Mouse (Mus musculus): ENCODE data around the gene Afap1. TPM values are rescaled to one million over a fixed set of nuclear protein-coding genes. Genes with fewer than 3 reads are reported as not detected.

Gene Afap1
- polyA plus RNA-seq, 1 experiment from 2014 or later = 18.4 TPM

DNA sequence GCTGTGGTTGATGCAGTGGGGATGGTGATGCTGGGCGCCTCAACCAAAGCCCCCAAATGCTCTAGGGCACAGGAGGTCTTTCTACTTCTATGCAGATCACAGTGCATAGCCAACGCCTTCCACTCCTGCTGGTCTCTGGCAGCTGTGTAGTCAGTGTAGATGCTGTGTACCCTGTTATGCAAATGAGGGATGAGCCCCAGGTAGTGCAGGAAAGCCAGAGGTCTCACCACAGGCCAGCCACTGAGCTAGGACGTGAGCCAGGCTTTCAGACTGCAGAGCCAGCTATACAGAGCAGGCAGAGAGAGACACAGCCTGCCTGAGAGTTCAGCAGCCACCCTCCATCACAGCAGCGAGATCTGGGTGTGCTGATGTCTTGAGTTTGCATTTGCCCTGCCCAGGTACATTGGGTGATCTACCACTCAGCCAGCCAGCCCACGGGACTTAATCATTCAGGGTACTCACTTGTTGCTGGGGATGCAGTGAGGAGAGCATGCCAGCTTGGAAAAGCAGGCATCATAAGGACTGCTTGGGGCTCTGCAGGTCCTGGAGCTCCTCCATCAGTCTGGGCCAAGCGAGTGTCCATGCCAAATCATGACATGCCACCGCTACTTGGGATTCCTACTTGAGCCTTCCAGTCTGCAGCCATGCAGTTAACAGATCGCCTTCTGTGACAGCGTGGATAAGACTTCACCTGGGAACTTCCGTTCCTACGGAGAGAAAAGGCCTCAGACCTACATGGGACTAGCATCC is 97.0 kb downstream of the Afap1 start:
- H3K9ac ChIP-seq = no peak overlapping the region
- no peak overlapping the region for H3K4me2 ChIP-seq (replicated peaks)
- no peak overlapping the region for H3K27ac ChIP-seq
- 82% methylated on average over 11 of the region's 11 CpGs for WGBS
- H3K36me3 ChIP-seq = peaks cover 16% of the 10 kb centered on the region
- ATAC-seq = no peak
- no peaks in the 10 kb centered on the region for H3K27me3 ChIP-seq (replicated peaks)
- no peak overlapping the region for H3K4me3 ChIP-seq (replicated peaks)
- no peaks in the 10 kb centered on the region for H3K4me1 ChIP-seq (replicated peaks)
- H3K9me3 ChIP-seq = no peaks in the 10 kb centered on the region

DNA sequence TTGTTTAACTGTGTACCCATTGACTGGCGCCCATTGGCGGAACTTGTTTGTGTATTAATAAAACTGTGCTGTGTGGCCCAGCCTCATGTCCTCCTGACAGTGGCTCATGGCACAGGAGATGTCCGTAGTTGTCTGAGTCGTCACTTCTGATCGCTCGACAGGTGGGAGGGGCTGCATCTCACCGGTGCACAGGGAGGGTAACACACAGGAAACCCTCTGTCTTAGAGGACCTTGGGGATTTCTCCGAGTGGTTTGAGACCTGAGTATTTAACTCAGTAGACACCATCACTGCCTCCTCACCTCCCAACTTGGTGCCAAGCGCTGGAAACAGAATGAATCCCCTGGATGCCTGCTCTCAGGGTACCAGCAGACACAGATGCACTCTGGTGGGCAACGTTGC is 110.7 kb downstream of the Afap1 start:
- no peak overlapping the region for H3K27ac ChIP-seq
- H3K9ac ChIP-seq = no peak overlapping the region
- no peak overlapping the region for H3K4me2 ChIP-seq (replicated peaks)
- whole genome bisulfite sequencing = 80% methylated on average over 10 of the region's 10 CpGs
- H3K4me1 ChIP-seq (replicated peaks) = no peaks in the 10 kb centered on the region
- H3K36me3 ChIP-seq = no peaks in the 10 kb centered on the region
- H3K9me3 ChIP-seq = no peaks in the 10 kb centered on the region
- H3K4me3 ChIP-seq (replicated peaks) = no peak overlapping the region
- ATAC-seq = no peak
- no peaks in the 10 kb centered on the region for H3K27me3 ChIP-seq (replicated peaks)

DNA sequence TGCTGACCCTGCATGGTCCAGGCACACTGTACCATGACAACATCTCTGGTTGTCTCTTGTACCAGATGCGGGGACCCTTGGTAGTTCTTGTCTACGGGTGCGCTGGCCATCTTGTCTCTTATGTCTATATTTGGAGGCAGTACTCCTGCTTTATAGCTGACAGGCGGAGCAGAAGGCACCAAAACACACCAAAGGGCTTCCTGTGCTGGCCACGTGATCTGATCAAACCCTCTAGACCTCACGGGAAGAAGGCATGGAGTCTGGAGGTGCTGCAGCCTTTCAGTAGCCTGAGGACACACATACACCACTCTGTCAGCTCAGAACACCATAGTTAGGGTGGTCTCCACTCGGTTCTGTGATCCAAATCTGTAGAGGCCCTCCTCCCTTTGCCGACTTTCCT is 113.0 kb downstream of the Afap1 start:
- no peaks in the 10 kb centered on the region for H3K4me1 ChIP-seq (replicated peaks)
- H3K9me3 ChIP-seq = no peaks in the 10 kb centered on the region
- no peaks in the 10 kb centered on the region for H3K36me3 ChIP-seq
- no peaks in the 10 kb centered on the region for H3K27me3 ChIP-seq (replicated peaks)
- H3K27ac ChIP-seq = no peak overlapping the region
- WGBS = 67% methylated on average over 8 of the region's 8 CpGs
- no peak overlapping the region for H3K4me3 ChIP-seq (replicated peaks)
- ATAC-seq = no peak
- no peak overlapping the region for H3K4me2 ChIP-seq (replicated peaks)
- H3K9ac ChIP-seq = no peak overlapping the region

DNA sequence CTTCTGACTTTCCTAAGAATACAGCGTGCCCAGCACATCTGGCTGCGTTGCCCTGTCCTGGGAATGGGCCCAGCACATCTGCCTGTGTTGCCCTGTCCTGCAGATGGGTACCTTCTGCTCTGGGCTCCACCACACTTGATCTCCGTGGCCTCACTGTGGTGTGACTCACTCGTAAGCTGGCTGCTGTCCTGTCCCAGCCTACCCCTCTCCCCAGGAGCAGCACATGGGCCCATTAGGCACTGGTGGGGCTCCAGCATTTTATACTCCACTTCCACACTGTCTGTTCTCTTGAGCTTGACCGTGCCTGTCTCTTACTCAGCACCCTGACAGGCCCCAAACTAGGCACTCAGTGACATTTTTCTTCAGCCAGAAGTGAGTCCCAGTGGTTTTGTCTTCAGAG is 113.5 kb downstream of the Afap1 start:
- 75% methylated on average over 5 of the region's 5 CpGs for WGBS
- no peak overlapping the region for H3K9ac ChIP-seq
- H3K27me3 ChIP-seq (replicated peaks) = no peaks in the 10 kb centered on the region
- ATAC-seq = no peak
- no peak overlapping the region for H3K4me3 ChIP-seq (replicated peaks)
- H3K4me1 ChIP-seq (replicated peaks) = no peaks in the 10 kb centered on the region
- H3K36me3 ChIP-seq = no peaks in the 10 kb centered on the region
- H3K4me2 ChIP-seq (replicated peaks) = no peak overlapping the region
- H3K27ac ChIP-seq = no peak overlapping the region
- H3K9me3 ChIP-seq = no peaks in the 10 kb centered on the region

DNA sequence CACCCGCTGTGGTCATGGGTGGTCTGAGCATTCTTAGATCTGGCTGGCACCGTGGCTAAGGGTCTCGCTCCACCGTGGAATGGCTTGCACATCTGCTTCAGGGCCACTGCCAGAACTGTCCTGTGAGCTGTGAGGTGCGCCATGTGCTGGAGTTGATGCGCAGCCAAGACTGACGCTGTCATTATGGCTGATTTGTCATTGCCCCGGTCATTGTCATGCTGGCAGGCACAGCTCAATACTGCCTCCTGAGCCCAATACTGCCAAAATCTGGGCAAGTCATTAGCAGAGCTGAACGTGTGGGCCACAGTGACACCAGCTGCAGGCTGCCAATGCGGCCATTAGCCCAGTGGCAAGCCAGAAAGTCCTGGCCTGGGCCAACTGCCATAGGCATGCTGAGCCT is 114.5 kb downstream of the Afap1 start:
- no peak overlapping the region for H3K4me3 ChIP-seq (replicated peaks)
- no peaks in the 10 kb centered on the region for H3K9me3 ChIP-seq
- no peak overlapping the region for H3K4me2 ChIP-seq (replicated peaks)
- no peak for ATAC-seq
- H3K36me3 ChIP-seq = no peaks in the 10 kb centered on the region
- no peaks in the 10 kb centered on the region for H3K27me3 ChIP-seq (replicated peaks)
- WGBS = 81% methylated on average over 10 of the region's 10 CpGs
- no peak overlapping the region for H3K27ac ChIP-seq
- H3K4me1 ChIP-seq (replicated peaks) = no peaks in the 10 kb centered on the region
- H3K9ac ChIP-seq = no peak overlapping the region

DNA sequence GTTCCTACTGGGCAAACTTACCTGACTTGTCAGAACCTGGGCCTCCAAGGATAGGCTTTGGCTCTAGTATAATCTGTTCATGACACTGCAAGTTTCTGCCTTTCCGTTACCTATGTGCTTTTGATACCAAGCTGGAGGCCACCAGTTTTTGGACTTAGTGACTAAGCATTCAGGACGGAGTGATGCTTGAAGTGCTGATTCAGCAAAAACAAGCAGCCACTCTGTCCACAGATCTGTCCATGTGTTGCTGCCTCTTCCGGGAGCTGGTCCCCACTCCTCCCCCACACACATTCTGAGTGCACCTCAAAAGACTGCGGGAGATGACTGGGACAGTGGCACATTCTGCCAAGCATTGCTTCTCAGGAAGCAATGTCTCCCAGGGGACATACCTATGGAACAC is 116.3 kb downstream of the Afap1 start:
- no peaks in the 10 kb centered on the region for H3K36me3 ChIP-seq
- no peak overlapping the region for H3K4me3 ChIP-seq (replicated peaks)
- ATAC-seq = no peak
- H3K9me3 ChIP-seq = no peaks in the 10 kb centered on the region
- 84% methylated on average over 4 of the region's 4 CpGs for WGBS
- no peak overlapping the region for H3K4me2 ChIP-seq (replicated peaks)
- no peaks in the 10 kb centered on the region for H3K27me3 ChIP-seq (replicated peaks)
- H3K4me1 ChIP-seq (replicated peaks) = no peaks in the 10 kb centered on the region
- no peak overlapping the region for H3K9ac ChIP-seq
- no peak overlapping the region for H3K27ac ChIP-seq

DNA sequence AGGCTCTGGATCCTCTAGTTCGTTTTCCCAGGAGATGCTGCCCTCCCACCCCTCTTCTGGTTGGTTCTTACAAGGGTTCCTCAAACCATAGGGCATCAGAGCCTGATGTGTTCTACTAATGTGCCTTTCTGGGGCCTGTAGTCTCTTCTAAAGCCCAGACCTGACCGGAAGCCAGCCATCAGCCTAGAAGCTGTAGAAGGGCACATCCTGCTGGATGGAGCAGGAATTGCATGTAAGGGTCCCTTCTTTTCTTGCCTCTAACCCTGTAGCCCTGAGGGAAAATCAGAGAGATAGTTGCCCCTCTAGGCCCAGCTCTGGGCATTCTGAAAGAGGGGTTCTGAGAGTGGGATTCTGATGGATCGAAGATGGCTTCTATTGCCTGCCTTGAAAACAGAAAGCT is 125.2 kb downstream of the Afap1 start:
- Histone ChIP-seq H3K4me2 (replicated peaks) (no peak overlapping the region), H3K27ac (no peak overlapping the region), H3K4me1 (replicated peaks) (no peaks in the 10 kb centered on the region), H3K9ac (no peak overlapping the region), H3K27me3 (replicated peaks) (no peaks in the 10 kb centered on the region), H3K4me3 (replicated peaks) (no peak overlapping the region), H3K9me3 (no peaks in the 10 kb centered on the region), H3K36me3 (peaks cover 6% of the 10 kb centered on the region; the same call in 1 of the 2 replicates)
- no peak for ATAC-seq
- 78% methylated on average over 3 of the region's 3 CpGs for WGBS

DNA sequence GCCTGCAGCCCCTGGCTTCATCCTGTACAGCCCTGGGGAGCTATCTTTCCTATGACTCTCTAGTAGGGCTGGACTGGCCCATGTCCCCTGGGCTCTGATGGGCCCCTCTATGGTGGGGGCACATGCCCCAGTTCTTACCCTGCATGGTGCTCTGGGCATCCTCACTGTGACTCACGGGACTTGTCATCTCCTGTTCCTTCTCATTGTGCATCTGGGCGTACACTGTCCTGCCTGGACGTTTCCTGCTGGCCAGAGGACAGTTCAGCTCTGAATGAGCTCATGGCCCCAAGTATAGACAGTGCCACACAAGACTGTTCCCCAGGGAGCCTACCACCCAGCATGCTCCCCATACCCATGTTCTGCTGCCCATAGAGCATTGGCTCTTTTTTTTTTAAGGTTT is 128.0 kb downstream of the Afap1 start:
- Histone ChIP-seq H3K4me3 (replicated peaks) (no peak overlapping the region), H3K27me3 (replicated peaks) (no peaks in the 10 kb centered on the region), H3K36me3 (peaks cover 6% of the 10 kb centered on the region; the same call in 1 of the 2 replicates), H3K4me1 (replicated peaks) (no peaks in the 10 kb centered on the region), H3K9me3 (no peaks in the 10 kb centered on the region), H3K27ac (no peak overlapping the region), H3K4me2 (replicated peaks) (no peak overlapping the region), H3K9ac (no peak overlapping the region)
- ATAC-seq = no peak
- WGBS = 80% methylated on average over 3 of the region's 3 CpGs

DNA sequence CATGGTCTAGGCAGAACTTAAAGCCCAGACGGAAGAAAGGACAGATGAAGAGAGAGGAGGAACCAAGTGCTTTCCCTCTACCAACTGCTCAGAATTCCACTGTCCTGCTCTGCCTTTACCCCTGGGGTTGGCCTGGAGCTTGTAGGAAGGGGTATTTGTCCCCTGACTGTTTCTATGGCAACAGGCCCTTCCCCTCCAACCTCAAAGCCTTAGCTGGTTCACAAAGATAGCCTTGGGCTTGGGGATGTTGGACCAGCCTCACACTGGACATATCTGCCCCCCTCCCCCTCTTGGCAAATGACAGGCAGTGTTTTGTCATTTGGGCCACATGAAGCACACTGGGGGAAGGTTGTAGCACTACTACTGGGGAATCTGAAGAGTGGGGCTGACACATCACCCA is 129.2 kb downstream of the Afap1 start:
- Histone ChIP-seq H3K4me1 (replicated peaks) (no peaks in the 10 kb centered on the region), H3K27me3 (replicated peaks) (no peaks in the 10 kb centered on the region), H3K9me3 (no peaks in the 10 kb centered on the region), H3K9ac (no peak overlapping the region), H3K4me2 (replicated peaks) (no peak overlapping the region), H3K27ac (no peak overlapping the region), H3K36me3 (peaks cover 6% of the 10 kb centered on the region; the same call in 1 of the 2 replicates), H3K4me3 (replicated peaks) (no peak overlapping the region)
- ATAC-seq = no peak
- 91% methylated on average over 1 of the region's 1 CpGs for WGBS

DNA sequence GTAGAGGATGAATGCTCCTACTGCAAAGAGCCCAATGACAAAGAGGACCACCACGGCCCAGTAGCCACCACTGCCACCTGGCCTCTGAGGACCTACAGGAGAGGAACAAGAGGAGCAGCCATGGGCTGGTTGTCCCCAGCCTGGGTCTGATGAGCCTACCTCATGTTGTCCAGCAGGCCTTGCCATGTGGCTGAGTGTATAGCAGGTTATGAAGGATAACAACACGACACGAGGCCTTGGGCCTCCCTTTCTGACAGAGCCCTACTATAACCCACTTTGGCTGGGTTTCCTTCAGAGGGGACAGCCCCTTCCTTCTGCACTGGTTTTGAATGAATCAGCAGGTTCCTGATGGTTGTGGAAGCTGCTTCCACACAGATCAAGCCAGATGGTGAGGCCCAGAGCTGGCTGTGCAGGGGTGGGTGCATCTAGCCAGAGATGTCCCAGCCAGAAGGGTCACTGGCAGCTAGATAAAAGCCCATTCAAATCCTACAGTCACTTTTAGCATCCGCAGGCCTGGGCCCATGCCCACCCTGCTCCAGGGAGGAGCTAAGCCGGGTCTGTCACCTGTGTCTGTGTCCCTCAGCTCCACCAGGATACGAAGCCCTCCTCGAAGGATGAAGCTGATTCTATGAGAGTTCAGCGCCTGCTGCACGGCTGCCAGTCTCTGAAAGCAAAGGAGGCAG is 131.0 kb downstream of the Afap1 start:
- no peak overlapping the region for H3K4me2 ChIP-seq (replicated peaks)
- 90% methylated on average over 9 of the region's 9 CpGs for WGBS
- no peak overlapping the region for H3K9ac ChIP-seq
- no peaks in the 10 kb centered on the region for H3K27me3 ChIP-seq (replicated peaks)
- H3K27ac ChIP-seq = no peak overlapping the region
- H3K36me3 ChIP-seq = no peaks in the 10 kb centered on the region
- ATAC-seq = no peak
- H3K9me3 ChIP-seq = no peaks in the 10 kb centered on the region
- no peaks in the 10 kb centered on the region for H3K4me1 ChIP-seq (replicated peaks)
- H3K4me3 ChIP-seq (replicated peaks) = no peak overlapping the region

DNA sequence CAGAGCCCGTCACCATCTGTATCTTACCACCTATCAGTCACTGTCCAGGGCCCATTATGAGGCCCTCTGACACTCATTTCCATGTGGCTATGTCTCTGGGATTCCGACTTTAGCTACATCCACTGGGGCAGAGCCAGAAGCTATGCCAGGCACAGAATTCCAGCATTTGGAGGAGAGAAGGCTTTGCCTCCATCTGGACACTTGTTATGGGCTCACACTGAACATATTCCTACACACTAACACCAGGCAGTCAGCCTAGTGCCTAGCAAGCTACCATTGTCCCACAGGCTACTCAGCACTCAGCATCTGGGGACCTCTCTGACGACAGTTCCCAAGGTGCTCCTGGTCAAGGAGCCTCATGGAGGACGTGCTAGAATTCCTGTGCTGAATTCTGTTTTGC is 132.0 kb downstream of the Afap1 start:
- Histone ChIP-seq H3K27me3 (replicated peaks) (no peaks in the 10 kb centered on the region), H3K9me3 (no peaks in the 10 kb centered on the region), H3K9ac (no peak overlapping the region), H3K4me3 (replicated peaks) (no peak overlapping the region), H3K4me1 (replicated peaks) (no peaks in the 10 kb centered on the region), H3K4me2 (replicated peaks) (no peak overlapping the region), H3K36me3 (no peaks in the 10 kb centered on the region), H3K27ac (no peak overlapping the region)
- ATAC-seq = no peak
- WGBS = 83% methylated on average over 4 of the region's 4 CpGs

DNA sequence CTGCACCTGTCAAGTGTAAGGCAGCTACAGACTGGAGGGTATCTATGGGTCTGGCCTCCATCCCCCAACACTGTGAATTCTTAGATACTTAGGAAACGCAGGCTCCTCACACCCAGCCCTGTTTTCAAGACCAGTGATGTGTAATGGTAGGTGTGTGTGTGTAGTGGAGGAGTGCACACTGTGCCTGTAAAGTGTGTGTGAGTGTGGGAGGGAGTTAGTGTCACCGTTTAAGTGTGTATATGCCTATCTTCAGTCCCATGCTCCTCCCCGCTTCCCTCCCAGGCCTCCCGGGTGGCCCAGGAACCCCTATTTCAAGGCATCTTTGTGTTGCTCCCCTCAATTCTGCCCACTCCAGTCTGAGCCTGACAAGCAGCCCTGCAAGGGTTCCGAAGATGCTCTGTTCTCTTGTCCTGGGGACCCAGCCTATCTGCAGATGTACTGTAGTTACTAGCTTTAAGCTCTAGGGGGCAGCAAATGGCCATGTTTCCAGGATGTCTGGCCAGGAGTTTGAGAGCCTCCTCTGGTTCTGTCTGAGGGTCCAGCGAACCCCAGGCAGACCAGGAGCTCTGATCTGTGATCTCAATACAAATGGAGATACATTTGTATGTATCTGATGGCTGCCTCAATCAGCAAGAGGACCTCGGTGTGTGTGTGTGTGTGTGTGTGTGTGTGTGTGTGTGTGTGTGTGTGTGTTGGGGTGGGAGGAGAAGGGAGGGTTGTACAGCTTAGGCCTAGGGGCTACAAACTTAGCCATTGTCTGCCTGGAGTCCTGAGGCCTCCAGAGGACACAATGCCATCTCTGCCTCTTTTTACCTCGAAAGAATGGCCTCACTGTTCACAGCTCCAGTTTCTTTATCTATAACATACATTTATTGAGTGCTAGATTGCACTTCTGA is 140.7 kb downstream of the Afap1 start:
- no peak; the same call in 1 of the 2 replicates for ATAC-seq
- no peak overlapping the region for H3K4me3 ChIP-seq (replicated peaks)
- H3K9ac ChIP-seq = no peak overlapping the region
- H3K36me3 ChIP-seq = no peaks in the 10 kb centered on the region
- no peak overlapping the region for H3K4me2 ChIP-seq (replicated peaks)
- no peak overlapping the region for H3K27ac ChIP-seq
- no peaks in the 10 kb centered on the region for H3K27me3 ChIP-seq (replicated peaks)
- WGBS = 48% methylated on average over 8 of the region's 8 CpGs
- no peaks in the 10 kb centered on the region for H3K4me1 ChIP-seq (replicated peaks)
- H3K9me3 ChIP-seq = no peaks in the 10 kb centered on the region

Measured in intestine, embryonic 15.5 days (tissue).